Mouse (Mus musculus) right cerebral cortex, adult 2 months (tissue): ENCODE measurements around the gene Polrmt.

Source experiments
- DNase-seq, 2 experiments: peaks; one replicate each; pipeline ENCODE4 v3.0.0; 2021 to 2022; ENCODE audit warnings: low spot score in 2 of 2

The Polrmt gene

GRCm38 (mm10) chr10:79745898-79746773 is at the start of gene Polrmt:
Gene Polrmt (minus strand): TSS chr10:79746581.
- peak; percentile 97 to 98 for DNase-seq

GRCm38 (mm10) chr10:79795905-79796304 is 49.5 kb upstream of the Polrmt start:
- no peak for DNase-seq

GRCm38 (mm10) chr10:79794491-79794931 is 48.1 kb upstream of the Polrmt start:
- DNase-seq = peak in 1 of 2 experiments; percentile 41

- peak; percentile 75 for DNase-seq
These were observed 47.5 kb upstream of the Polrmt start for GRCm38 (mm10) chr10:79793738-79794490.

GRCm38 (mm10) chr10:79793051-79793737 is 46.8 kb upstream of the Polrmt start, which contains the start of gene Palm:
Gene Palm (plus strand): TSS chr10:79793572.
- DNase-seq = peak; percentile 83 to 86

- DNase-seq = no peak
These were observed 46.1 kb upstream of the Polrmt start for GRCm38 (mm10) chr10:79792339-79793040.

GRCm38 (mm10) chr10:79790861-79791260 is 44.5 kb upstream of the Polrmt start, which contains the start of gene Prss57:
Gene Prss57 (minus strand): TSS chr10:79790961.
- no peak for DNase-seq

- no peak for DNase-seq
These were observed 43.2 kb upstream of the Polrmt start for GRCm38 (mm10) chr10:79789581-79789980.

- peak; percentile 79 to 82 for DNase-seq
These were observed 42.2 kb upstream of the Polrmt start for GRCm38 (mm10) chr10:79788386-79789158.

GRCm38 (mm10) chr10:79783920-79784800 is 37.8 kb upstream of the Polrmt start:
- no peak for DNase-seq

GRCm38 (mm10) chr10:79783050-79783449 is 36.7 kb upstream of the Polrmt start:
- DNase-seq = no peak

- no peak for DNase-seq
These were observed 35.6 kb upstream of the Polrmt start for GRCm38 (mm10) chr10:79781956-79782355.

GRCm38 (mm10) chr10:79781139-79781538 is 34.8 kb upstream of the Polrmt start:
- DNase-seq = no peak

GRCm38 (mm10) chr10:79780664-79781015 is 34.3 kb upstream of the Polrmt start:
- no peak for DNase-seq

- DNase-seq = peak; percentile 94 to 98
These were observed 33.6 kb upstream of the Polrmt start for GRCm38 (mm10) chr10:79779784-79780663.

GRCm38 (mm10) chr10:79779193-79779592 is 32.8 kb upstream of the Polrmt start:
- DNase-seq = no peak

GRCm38 (mm10) chr10:79778006-79778405 is 31.6 kb upstream of the Polrmt start:
- DNase-seq = no peak

GRCm38 (mm10) chr10:79777103-79777531 is 30.7 kb upstream of the Polrmt start, which contains the start of gene Fstl3:
Gene Fstl3 (plus strand): TSS chr10:79777272.
- DNase-seq = no peak
